Mouse (Mus musculus): Measurements from ENCODE around the gene Slc16a2.

The Slc16a2 gene

DNA sequence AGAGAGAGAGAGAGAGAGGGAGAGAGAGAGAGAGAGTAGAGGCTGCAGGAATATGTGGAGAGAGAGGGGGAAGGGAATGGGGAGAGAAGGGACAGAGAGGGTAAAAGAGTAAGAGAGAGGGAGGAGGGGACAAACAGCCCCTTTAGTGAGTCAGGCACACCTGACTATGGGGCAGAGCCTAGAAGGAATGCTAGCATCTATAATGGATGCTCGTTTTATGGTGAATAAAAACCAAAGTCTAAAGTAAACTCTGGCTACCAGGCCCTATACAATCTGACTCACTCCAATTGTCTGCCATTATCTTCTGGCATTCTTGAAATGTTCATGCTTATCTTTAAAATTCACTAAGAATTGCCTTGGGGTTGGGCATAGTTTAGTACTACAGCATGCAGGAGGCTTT, 169.7 kb downstream of the Slc16a2 start:
- DNase-seq (ENCODE audit: low spot score): no peak
